ENCODE assay signal across 8 mouse cellular contexts in the genomic region with DNA sequence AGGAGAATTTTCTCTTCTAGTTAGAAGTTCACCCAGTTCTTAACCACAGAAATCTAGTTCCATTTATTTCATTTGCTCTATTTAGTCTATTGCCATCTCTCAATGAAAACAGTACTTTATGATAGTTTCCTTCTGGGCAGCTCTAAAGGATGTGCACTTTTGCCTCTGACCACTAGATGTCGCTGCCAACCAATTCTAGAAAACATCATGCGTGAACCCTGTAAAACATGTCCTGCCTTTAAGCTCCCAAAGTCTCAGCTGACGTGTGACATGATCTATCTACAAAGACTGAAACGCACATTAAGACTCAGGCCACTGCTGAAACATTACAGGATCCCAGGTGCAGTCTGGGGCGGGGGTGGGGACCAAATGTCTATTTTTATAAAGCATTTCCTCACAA.
A peak's percentile ranks its signal among the peaks of the same experiment; 100 is the strongest.
DNase-seq lines count a peak whose midpoint lies in the region; ATAC-seq and TF ChIP-seq lines count a peak whose summit lies in the region.

No protein-coding gene starts in this region.

- no peak for TF ChIP-seq POLR2A in cerebellum, adult 2 months (IDR thresholded peaks at IDR 0.05; ENCODE audit: borderline replicate concordance, insufficient read depth, low read length)
- TF ChIP-seq POLR2A in kidney, adult 2 months (IDR thresholded peaks at IDR 0.05; ENCODE audit: low read depth, low read length), result no peak

- no peak for ATAC-seq in kidney, embryonic 15.5 days (replicated peaks; ENCODE audit: low FRiP score)

- no peaks in the 10 kb centered on the region for H3K36me3 ChIP-seq in kidney, embryonic 15.5 days
- H3K36me3 ChIP-seq in kidney, adult 2 months (ENCODE audit: control insufficient read depth, insufficient read depth, low read length), result no peaks in the 10 kb centered on the region

- no peak overlapping the region for H3K4me3 ChIP-seq in kidney, embryonic 15.5 days (replicated peaks)
- H3K4me3 ChIP-seq in cerebellum, adult 2 months (replicated peaks; ENCODE audit: insufficient read depth, low read depth, low read length), result no peak overlapping the region
- H3K4me3 ChIP-seq in kidney, adult 2 months (ENCODE audit: insufficient read depth, low read depth, low read length), result no peak overlapping the region

- no peaks in the 10 kb centered on the region for H3K27me3 ChIP-seq in kidney, embryonic 15.5 days
- H3K27me3 ChIP-seq in cerebellum, adult 2 months (ENCODE audit: control insufficient read depth, insufficient read depth, low read length), result no peaks in the 10 kb centered on the region
- H3K27me3 ChIP-seq in kidney, adult 2 months (replicated peaks; ENCODE audit: control insufficient read depth, insufficient read depth, low read length), result no peaks in the 10 kb centered on the region

- intact Hi-C loops in left cerebral cortex, postnatal 4 days (cut with DNase I), result loop anchor here (5.0 to 10.0 kb wide), 3 partner anchors 352 to 612 kb away; a partner anchor contains a TSS

- H3K4me2 ChIP-seq in kidney, embryonic 15.5 days, result no peak overlapping the region

- H3K27ac ChIP-seq in kidney, embryonic 15.5 days, result no peak overlapping the region
- H3K27ac ChIP-seq in cerebellum, adult 2 months (ENCODE audit: insufficient read depth, low read length), result no peak overlapping the region
- no peak overlapping the region for H3K27ac ChIP-seq in kidney, adult 2 months (ENCODE audit: insufficient read depth, low read depth, low read length)

- H3K4me1 ChIP-seq in kidney, embryonic 15.5 days, result no peaks in the 10 kb centered on the region
- H3K4me1 ChIP-seq in cerebellum, adult 2 months (ENCODE audit: control insufficient read depth, insufficient read depth, low read length), result no peaks in the 10 kb centered on the region
- no peaks in the 10 kb centered on the region for H3K4me1 ChIP-seq in kidney, adult 2 months (ENCODE audit: control insufficient read depth, insufficient read depth, low read length)

- TF ChIP-seq CTCF in cerebellum, adult 2 months (IDR thresholded peaks at IDR 0.05; ENCODE audit: borderline replicate concordance, insufficient read depth, low read depth, low read length), result peak; percentile 83
- TF ChIP-seq CTCF in kidney, adult 2 months (conservative IDR thresholded peaks at IDR 0.05; ENCODE audit: insufficient read depth, insufficient read length, low read depth, low read length), result peak; percentile 67

- H3K9me3 ChIP-seq in kidney, embryonic 15.5 days (replicated peaks), result no peaks in the 10 kb centered on the region

- DNase-seq in kidney, adult 11 months, result peak; percentile 51
- peak; percentile 52 to 73 for DNase-seq in cerebellum, adult 2 months
- peak; percentile 73 to 87 for DNase-seq in frontal cortex, postnatal 36 days (ENCODE audit: low spot score in 2 of 2)
- DNase-seq in kidney, adult 2 months, result peak; percentile 74
- DNase-seq in left cerebral cortex, postnatal 4 days, result peak; percentile 58
- peak; percentile 48 for DNase-seq in naive thymus-derived CD4-positive, alpha-beta T cell, adult 2 months (ENCODE audit: low read depth)
- DNase-seq in testis, postnatal 10 days (ENCODE audit: low spot score), result peak; percentile 80

- H3K9ac ChIP-seq in kidney, embryonic 15.5 days, result no peak overlapping the region

- 5% methylated on average over 5 of the region's 5 CpGs for WGBS in kidney, embryonic 15.5 days
- WGBS in cerebellum, adult 2 months, result 8% methylated on average over 5 of the region's 5 CpGs
- 4% methylated on average over 5 of the region's 5 CpGs for WGBS in kidney, adult 2 months
